Mouse (Mus musculus) c-Kit-positive CD71-positive TER-119-negative erythroid progenitor cells, embryonic 14.5 days (primary cell): Measurements from ENCODE around the gene Abhd16a.
A peak's percentile ranks its signal among the peaks of the same experiment; 100 is the strongest.

Experiments
- DNase-seq: peaks from one replicate; pipeline ENCODE4 v3.0.0-alpha.2; 2013; ENCODE audit warnings: low read depth

The Abhd16a gene

DNA sequence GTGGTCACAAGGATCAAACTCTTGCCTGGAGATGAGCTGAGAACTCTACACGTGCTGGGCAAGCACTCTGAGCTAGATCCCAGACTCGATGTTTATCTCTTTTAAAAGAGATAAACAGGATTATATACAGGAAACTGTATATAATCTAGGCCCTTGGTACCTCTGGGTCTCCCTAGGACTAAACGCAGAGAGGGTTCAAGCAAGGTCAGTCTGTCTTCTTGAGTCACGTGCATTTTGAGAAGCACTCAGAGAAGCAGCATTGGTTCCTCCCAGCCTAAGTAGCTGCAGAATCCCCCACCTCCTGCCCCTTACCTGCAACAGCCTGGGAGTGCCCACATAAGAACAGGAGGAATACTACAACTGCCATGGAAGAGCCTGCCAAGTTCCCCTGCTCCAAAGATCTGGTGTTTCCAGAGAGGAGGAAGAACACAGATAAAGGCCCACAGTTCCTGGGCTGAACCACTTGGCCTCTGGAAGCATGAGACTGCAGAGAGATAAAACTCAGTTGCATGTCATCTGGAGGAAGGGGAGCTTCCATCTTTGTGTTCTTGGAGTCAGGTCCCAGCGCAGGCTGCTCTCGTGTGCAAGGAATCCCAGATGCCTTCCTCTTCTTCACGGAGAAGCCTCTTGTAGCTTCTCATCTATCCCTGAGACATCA, 3.7 kb upstream of the Abhd16a start, which contains the start of gene Ly6g6f:
Gene Ly6g6f, minus strand, starts transcription at position 403 of the 658 bp plus-strand sequence.
- DNase-seq: no peak

GRCm38 (mm10) chr17:35088151-35088550, 912 bp upstream of the Abhd16a start:
- no peak for DNase-seq

DNA sequence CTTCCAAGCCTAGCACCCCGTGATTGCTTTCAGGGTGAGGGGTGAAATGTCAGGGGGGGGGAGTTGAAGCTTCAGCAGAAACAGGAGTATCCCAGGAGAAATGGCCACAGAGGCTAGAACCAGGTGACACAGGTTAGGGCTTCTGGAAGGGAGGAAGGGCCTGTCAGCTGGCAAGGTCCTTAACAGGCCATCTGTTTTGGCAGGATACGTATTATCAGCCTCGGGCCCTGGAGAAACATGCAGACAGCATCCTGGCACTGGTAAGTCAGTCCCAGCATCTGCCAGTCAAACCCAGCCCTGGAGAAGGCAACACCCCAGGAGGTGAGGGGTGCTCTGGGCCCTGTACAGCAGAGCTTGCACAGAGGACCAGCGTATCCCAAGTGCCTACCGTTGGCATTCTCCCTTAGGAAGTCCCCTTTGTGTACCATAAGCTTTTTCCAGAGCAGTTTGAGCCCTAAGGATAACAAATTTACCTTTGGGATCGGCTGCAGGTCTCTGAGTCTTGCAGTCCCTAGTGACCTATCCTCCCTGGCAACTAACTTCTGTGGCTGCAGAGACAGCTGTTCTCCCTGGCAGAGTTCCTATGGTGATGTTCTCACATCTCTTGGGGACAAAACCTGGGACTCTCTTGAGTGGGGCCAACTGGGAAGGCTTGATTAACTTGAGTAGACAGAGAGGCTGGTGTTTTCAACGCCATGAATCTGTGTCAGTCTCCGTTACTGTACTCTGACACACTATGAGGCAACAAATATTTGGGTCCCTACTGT, 1.3 kb downstream of the Abhd16a start:
- DNase-seq: no peak

DNA sequence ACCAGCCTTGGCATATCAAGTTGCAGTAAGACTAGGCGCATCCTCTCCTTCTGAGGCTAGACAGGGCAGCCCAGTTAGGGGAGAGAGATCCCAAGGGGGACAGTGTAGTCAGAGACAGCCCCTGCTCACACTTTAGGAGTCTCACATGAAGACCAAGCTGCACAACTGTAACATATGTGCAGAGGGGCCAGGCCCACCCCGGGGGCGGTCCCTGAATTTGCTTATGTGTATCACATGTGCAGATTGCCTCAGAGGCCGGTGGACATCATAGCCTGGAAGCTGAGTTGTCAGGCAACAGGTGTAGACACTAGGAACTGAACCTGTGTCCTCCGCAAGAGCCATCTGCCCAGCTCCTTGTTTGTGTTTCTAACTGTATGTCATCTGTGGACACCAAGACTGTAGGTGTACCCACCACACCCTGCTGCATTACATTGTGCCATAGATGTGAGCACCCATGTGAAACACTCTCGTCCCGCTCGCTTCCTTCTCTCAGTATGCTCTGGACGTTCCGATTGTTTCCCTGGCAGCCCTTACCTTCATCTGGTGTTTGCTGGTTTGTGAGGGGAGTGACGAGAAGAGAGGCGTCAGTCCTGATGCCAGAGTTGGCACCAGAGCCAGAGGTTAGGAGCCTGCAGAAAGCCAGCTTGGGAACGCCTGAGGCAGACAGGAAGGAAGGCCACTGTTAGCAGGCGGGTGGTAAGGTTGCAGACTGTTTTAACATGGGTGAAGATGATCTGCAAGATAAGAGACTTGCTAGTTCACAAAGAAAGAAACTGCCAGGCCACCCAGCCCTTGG, 3.5 kb downstream of the Abhd16a start:
- DNase-seq: no peak

- DNase-seq: no peak
Measured at GRCm38 (mm10) chr17:35094475-35095365, 5.7 kb downstream of the Abhd16a start.

GRCm38 (mm10) chr17:35096597-35096996, 7.5 kb downstream of the Abhd16a start:
- no peak for DNase-seq

- no peak for DNase-seq
Measured at GRCm38 (mm10) chr17:35097164-35097655, 8.1 kb downstream of the Abhd16a start.

DNA sequence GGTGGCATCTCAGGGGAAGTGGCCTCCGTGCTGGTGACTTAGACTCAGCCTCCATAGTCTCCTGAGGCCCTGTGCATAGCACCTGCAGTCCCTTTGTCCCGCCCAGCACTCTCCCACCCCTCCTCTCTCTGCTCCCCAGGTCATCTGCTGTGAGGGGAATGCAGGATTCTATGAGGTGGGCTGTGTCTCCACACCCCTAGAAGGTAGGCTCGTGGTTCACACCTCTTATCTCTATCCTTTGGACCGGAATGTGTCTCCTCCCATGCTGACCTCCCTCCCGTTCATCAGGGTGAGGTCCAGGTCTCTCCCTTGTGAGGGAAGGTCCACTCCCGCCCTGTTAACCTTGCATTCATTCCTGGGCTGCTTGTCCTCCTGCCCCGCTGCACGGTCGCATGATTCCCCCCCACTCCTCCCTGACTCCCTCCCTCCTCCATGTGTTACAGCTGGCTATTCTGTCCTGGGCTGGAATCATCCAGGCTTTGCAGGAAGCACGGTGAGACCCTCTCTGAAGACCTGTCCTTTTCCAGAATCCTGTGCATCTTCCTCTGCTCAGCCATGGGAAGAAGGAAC, 11.2 kb downstream of the Abhd16a start:
- no peak for DNase-seq

- no peak for DNase-seq
Measured at GRCm38 (mm10) chr17:35101161-35101560, 12.1 kb downstream of the Abhd16a start.

DNA sequence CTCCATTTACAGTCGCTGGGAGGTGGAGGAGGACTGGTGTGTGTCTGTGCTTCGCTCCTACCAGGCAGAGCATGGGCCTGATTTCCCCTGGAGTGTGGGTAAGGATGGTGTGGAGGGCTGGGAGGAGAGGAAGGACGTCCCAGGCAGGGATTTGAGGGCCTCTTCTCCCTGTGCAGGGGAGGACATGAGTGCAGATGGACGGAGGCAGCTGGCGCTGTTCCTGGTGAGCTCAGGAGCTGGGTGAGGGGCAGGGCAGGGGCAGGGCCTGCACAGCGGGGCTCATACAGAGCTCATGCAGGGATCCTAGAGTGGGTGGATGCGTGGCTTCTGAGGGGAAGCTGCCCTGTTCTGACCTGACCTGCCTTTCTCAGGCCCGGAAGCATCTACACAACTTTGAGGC, 13.2 kb downstream of the Abhd16a start:
- DNase-seq: no peak

DNA sequence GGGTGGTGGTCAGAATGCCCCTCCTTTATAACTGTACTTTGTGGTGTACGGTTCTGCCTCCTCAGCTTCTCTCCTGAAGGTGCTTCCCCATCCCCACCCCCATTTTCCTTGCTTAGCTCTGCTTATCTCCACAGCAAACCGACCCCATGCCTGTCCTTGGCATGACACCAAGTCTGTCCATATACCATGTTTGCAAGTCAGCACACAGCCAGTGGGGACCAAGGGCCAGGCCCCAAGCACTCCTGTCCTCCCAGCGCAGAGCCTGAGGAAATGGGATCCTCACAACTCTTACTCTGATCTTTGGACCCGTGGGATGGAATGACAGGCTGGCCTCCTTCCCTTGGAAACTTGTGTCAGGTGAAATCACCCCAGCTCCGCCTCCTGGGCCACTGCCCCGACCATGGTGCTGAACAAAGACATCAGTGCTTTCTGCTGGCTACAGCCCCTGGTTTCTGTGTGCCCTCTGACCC, 14.2 kb downstream of the Abhd16a start:
- DNase-seq: no peak

- no peak for DNase-seq
Measured at GRCm38 (mm10) chr17:35104079-35104478, 15.0 kb downstream of the Abhd16a start.

DNA sequence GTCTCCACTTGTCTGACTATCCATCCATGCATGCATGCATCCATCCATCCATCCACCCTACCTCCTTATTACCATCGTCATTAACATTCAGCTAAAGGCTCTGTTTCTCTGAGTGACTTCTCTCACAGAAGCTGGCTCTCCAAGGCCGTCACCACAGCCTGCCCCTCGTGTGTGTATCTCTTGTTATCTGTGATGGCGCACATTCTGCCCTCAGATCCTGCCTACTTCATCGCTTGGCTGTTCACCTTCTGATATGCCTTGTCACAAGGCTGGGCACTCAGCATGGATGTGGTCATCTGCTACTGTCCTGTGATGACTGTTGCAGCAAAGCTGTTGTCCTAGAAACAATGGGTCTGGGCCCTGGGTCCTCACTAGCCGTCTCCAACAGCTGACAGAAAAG, 15.7 kb downstream of the Abhd16a start:
- peak; percentile 74 for DNase-seq

DNA sequence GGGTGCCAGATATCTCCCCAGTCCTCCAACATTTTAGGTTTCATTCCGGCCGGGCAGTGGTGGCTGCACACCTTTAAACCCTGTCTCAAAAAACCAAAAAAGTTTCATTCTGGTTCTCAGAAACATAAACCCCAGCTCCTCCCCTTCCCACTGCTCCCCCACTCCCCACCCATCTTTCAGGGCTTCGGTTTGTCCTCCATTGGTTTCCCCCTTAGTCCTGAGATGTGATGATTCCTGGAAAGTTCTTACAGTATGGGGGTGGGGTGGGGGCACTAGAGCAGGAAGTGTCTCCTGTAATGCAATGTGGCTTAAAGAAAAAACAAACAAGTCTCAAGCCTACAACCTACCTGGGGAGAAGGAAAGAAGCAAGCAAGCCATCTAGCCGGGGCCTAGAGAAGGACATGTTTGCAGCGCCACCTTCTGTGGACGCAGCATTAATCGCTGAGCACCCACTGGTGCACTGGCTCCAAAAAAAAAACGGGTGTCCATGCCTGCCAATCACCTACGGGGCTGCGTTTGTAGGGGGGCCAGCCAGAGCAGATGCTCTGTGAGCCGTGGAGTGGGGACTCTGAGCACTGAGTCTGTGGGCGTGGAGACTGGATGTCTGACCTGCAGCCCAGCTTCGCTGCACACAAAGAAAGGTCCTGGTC, 16.8 kb downstream of the Abhd16a start:
- no peak for DNase-seq

DNA sequence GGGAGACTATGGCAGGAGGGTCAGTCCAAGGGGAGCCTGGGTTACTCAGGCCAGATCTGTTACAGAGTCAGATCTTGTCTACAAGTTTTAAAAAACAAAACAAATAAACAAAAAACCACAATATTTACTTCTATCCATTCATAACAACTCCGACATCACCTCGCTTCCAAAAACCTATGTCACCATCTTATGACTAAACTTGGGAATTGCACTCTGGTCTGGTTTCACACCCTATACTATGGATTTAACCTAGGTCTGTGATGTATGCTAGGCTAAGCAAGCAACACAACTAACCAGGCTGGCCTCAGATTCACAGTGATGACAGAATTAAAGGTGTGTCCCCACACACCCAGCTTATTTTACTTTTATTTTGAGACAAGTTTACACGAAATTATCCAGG, 17.5 kb downstream of the Abhd16a start:
- no peak for DNase-seq

DNA sequence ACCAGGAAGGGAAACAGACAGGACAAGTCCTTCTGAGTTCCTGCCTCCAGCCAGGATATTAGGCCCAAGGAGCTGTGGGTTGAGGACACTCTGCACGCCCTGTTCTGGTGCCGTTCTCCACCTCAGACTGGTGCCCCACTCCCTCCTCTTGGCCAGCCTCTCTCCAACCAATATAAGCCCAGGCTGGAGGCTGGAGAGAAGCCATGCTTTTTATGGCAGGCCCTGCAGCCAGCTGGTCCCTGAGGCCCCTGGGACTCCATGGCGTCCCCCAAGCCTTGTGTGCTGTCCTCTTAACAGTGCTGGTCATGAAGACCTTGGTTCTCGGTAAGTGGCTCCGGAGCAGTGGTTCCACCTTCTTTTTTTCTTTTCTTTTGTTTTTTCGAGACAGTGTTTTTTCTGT, 19.0 kb downstream of the Abhd16a start, which contains the start of gene Ly6g5c:
Gene Ly6g5c, plus strand, starts transcription at position 183 of the 400 bp plus-strand sequence.
- DNase-seq: no peak

GRCm38 (mm10) chr17:35111774-35112173, 22.7 kb downstream of the Abhd16a start:
- no peak for DNase-seq

DNA sequence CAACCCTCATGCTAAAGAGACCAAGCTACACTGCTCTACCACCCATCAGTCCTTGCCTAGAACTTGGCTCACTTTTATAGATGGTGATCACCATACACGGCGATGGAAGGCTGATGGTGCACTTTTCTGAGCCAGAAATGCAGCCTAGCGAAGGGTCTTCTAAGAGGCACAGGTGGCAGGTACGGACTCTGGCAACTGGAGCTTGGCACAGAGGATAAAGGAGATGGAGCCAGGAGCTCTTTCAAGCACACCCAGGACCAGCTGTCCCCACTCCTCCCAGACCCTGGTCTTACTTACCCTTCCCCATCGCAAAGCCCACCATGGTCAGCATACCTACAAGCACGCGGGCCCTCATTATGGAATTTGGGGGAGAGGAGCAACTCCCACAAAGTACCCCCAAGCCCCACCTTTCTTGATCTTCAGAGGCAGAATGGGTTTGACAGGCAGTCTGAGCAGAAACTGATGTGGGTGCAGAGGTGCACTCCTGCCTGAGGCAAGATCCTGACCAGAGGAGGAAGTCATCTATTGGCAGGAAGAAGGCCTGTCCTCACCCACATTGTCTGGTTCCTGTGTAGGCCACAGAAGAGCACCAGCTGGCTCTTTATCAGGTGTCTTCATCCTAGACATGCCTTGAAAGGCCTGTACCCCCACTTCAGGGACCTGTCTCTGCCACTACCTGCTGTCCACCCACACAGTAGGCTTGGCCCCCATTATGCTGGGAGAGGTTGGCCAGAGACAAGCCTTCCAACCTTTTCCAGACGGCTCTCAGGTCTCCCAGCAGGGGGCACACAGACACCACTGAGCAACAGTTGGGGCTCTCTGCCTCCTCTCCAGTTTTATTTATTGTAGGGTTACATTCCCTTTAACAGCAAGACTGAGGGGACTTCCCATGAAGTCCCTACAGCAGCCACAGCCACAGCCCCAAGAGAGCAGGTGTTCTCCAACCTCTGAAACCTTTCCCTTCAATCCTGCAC, 26.3 kb downstream of the Abhd16a start, which contains the start of gene Ly6g5b:
Gene Ly6g5b, minus strand, starts transcription at position 383 of the 974 bp plus-strand sequence.
- no peak for DNase-seq

DNA sequence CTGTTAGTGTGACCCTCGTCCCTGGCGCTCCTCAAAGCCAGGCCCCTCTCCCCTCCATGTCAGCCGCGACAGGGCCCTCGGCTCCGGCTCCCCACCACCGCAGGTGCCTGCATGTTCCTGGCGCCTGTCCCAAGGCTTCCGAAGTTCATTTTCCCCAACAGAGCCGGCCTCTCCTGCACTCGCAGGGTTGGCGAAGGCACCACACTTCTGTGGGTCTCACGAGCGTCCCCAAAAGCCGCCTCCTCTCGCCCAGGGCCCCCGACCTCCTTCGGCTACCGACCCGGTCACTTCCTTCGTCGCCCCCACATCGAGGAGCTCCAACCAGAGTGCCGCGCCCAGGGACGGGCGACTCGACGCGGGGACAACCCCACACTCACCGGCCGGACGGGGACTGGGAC, 31.7 kb downstream of the Abhd16a start:
- DNase-seq: no peak
